Mouse (Mus musculus) layer of hippocampus, adult 9-11 months (tissue): ENCODE results near the gene Clec2e.
"Not testable (repeated sequence)": the region's sequence is repeated elsewhere in the genome, so short reads cannot be mapped to it uniquely, and the experiment has no call there.

Experiments
- DNase-seq: peaks from one replicate; pipeline ENCODE4 v3.0.0; 2022

The Clec2e gene

GRCm38 (mm10) chr6:129100794-129101193 lies at the start of gene Clec2e:
Gene Clec2e, minus strand, starts transcription at chr6:129100913.
- DNase-seq: not testable (repeated sequence)

- DNase-seq: no peak
These were observed 46.1 kb upstream of the Clec2e start for GRCm38 (mm10) chr6:129146812-129147211.

- no peak for DNase-seq
These were observed 32.1 kb upstream of the Clec2e start for GRCm38 (mm10) chr6:129132604-129133341.

GRCm38 (mm10) chr6:129126861-129127260 lies 26.1 kb upstream of the Clec2e start:
- no peak for DNase-seq

GRCm38 (mm10) chr6:129124531-129124930 lies 23.8 kb upstream of the Clec2e start:
- DNase-seq: not testable (repeated sequence)

- DNase-seq: no peak
These were observed 15.5 kb upstream of the Clec2e start for GRCm38 (mm10) chr6:129116223-129116622.

GRCm38 (mm10) chr6:129114237-129114636 lies 13.5 kb upstream of the Clec2e start:
- not testable (repeated sequence) for DNase-seq

- DNase-seq: no peak
These were observed 13.1 kb upstream of the Clec2e start for GRCm38 (mm10) chr6:129113769-129114168.

GRCm38 (mm10) chr6:129113030-129113673 lies 12.4 kb upstream of the Clec2e start:
- no peak for DNase-seq

GRCm38 (mm10) chr6:129112526-129112925 lies 11.8 kb upstream of the Clec2e start:
- no peak for DNase-seq

GRCm38 (mm10) chr6:129107916-129108315 lies 7.2 kb upstream of the Clec2e start:
- DNase-seq: no peak

GRCm38 (mm10) chr6:129102858-129103555 lies 2.3 kb upstream of the Clec2e start:
- no peak for DNase-seq

GRCm38 (mm10) chr6:129101604-129102003 lies 891 bp upstream of the Clec2e start:
- no peak for DNase-seq

GRCm38 (mm10) chr6:129097929-129098328 lies 2.8 kb downstream of the Clec2e start:
- DNase-seq: no peak

GRCm38 (mm10) chr6:129095166-129095565 lies 5.5 kb downstream of the Clec2e start:
- DNase-seq: peak; percentile 6

GRCm38 (mm10) chr6:129088596-129088995 lies 12.1 kb downstream of the Clec2e start:
- DNase-seq: not testable (repeated sequence)

- DNase-seq: no peak
These were observed 12.6 kb downstream of the Clec2e start for GRCm38 (mm10) chr6:129088161-129088560.

GRCm38 (mm10) chr6:129086031-129086430 lies 14.7 kb downstream of the Clec2e start:
- not testable (repeated sequence) for DNase-seq

- DNase-seq: no peak
These were observed 15.6 kb downstream of the Clec2e start for GRCm38 (mm10) chr6:129085098-129085497.

- DNase-seq: peak; percentile 52
These were observed 33.7 kb downstream of the Clec2e start for GRCm38 (mm10) chr6:129066986-129067385.

GRCm38 (mm10) chr6:129066530-129066929 lies 34.2 kb downstream of the Clec2e start:
- DNase-seq: no peak

- no peak for DNase-seq
These were observed 34.9 kb downstream of the Clec2e start for GRCm38 (mm10) chr6:129065857-129066256.

- DNase-seq: no peak
These were observed 35.3 kb downstream of the Clec2e start for GRCm38 (mm10) chr6:129065407-129065806.

GRCm38 (mm10) chr6:129058013-129058412 lies 42.7 kb downstream of the Clec2e start:
- no peak for DNase-seq
